Mouse (Mus musculus) ovary, postnatal 36 days (tissue): Measurements from ENCODE around the gene A630001G21Rik.

Experiments used
- DNase-seq: peaks from one replicate; pipeline ENCODE4 v3.0.0; 2022; ENCODE audit warnings: low spot score, mixed read lengths

A630001G21Rik gene

DNA sequence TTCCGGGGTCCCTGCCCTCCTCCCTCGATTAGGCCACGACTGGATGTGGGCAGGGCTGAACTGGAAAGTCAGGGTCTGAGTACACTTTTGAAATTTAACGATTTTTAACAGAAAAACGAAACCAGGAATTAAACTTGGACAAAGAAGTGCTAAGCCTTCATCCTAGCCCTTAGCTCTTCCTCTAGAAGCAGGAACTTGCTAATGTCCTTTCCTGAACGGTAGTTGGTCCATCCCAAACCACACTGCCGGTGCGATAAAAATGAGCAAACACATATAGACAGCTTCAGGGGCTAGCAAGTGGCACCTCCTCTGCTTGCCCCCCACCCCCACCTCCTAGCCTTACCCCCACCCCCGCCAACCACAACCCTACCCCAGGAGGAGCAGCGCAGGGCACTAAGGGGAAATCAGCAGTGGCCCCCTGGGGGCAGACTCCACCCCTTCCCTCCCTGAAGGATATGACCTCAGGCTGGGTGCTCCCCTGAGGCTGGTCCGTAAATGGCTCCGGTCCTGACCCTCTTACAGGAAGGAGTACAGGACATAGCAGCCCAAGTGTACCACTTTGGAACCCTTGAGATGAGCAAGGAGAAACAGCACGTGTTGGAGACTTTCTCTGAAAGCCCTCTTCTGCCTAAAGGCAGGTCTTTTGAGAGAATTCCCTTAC lies 42.9 kb downstream of the A630001G21Rik start:
- DNase-seq = no peak

DNA sequence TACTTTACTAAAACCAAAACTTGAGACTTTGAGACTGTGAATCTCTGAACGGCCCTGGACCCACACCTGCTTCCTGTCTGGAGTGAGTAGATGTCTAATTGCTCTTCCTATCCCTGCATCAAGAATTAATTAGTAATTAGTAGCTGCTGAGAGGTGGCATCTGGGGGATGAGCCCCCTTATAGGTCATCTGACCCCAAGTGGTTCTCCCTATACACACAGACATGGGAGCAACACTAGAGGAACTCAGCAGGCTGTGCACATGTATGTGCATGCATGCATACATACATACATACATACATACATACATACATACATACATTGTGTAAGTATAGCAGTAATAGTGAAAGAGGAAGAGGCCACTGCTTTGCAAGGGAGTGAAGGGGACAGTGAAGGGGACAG lies 43.9 kb downstream of the A630001G21Rik start:
- no peak for DNase-seq

DNA sequence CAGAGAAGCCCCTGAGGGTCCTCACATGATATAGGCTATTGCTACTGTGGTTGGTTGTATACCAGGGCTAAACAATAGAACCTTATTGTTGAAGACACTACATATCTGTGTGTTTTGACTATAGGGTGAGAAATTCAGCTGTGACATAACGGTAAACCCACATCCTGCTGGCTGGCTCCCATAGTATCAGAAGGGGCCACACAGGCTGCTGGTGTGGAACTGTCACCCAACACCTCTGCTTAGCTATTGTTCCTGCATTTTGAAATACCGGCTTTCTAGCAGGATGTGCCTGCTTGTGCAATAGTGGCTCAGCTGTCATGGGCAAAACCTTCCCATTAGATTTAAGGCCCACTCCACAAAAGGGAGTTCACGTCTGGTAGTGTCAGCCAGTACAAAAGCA lies 45.9 kb downstream of the A630001G21Rik start:
- DNase-seq = no peak

DNA sequence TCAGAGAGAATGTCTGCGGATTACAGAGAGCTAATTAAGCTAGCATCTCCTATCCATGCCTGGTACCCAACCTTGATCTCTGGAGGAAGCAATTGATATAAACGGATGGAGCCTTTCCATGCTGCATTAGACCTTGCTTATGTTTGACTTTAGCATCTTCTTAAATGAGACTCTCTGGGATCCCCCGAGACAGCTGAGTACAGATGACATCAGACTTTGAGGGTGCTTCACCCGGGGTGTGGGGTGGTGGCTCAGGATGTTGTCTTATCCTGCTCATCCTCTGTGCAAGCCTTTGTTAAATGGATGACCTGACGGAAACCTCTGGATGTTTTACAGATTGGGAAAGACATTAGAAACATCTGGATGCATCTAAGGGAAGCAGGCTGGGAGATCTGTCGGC lies 48.0 kb downstream of the A630001G21Rik start:
- DNase-seq = no peak

DNA sequence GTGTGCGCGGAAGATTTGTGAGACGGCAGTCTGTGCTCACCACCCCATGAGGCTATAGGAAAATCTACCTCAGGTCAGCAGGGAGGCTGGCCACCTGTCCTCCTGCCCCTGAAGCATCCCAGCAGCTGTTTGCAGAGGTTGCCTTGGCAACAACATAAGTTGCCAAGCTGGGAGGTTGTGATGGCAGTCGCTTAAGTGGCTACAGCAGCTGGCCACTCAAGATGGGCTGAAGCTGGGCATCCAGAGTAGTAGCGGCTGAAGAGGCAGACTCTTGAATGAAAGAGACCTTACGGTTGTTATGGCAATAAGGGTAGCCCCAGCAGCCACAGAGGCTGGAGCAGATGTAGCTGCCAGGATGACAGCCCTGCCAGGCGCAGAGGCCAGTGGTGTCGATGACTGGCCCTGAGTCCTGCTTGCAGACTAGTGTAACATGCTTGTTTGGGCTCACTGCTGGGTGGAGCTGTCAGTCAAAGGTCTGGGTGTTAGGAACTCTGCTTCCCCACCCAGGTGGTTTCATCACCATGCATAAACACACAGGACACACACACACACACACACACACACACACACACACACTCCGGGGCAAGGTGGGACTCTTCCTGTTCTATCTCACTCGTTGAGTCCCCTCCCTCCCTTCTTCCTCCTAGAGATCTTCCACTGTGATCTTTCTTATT lies 58.1 kb downstream of the A630001G21Rik start:
- no peak for DNase-seq

DNA sequence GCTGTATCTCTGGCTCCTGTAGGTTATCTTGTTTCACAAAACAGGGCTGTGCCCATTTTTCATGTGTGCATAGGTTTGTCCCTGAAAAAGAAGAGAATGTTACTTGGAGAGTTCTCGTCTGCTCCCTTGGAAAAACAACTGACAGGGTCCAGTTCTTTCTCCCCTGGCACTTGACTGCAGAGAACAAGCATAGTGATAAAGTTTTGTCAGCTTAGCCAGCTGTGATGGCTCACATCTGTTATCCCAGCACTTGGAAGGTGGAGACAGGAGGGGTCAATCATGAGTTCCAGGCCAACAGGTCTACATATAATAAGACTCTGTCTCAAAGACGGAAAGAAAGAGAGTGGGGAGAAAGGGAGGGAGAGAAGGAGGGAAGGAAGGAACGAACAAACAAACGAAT lies 59.4 kb downstream of the A630001G21Rik start:
- no peak for DNase-seq

DNA sequence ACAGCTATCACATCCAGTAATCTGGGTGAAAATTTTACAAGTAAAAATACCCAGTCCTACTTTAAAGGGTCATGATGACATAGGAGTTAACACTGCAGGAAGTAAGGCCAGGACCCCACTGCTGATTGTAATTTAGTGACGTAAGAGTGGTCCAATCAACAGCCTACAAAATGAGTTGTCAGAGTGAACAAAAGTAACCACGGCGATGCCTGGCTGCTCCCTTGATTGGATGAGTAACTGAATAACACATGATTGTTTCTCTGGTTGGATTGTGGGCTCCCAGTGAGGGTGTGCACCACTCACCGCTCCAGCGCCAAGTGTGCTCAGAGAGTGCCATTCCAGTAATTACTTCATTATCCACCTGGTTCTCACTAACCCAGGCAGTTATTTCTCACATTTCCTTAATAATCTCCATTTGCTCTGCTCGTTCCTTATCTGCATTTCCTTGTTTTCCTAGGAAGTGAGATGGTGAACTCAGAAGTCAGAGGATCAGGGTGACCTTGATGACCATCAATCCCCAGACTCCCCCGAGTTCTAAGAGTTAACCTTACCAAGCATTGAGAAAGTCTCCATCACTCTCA lies 61.9 kb downstream of the A630001G21Rik start:
- no peak for DNase-seq

DNA sequence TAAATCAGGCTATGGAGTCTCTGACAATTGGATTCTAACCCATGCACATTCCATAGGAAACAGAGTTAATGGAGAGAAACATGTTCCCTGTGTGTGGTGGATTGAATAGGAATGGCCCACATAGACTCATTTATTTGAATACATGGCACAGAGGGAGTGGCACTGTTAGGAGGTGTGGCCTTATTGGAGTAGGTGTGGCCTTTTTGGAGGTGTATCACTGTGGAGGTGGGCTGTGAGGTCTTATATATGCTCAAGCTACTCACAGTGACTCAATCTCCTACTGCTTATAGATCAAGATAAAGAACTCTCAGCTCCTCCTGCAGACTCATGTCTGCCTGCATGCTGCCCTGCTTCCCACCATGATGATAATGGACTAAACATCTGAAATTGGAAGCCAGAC lies 63.9 kb downstream of the A630001G21Rik start:
- DNase-seq = no peak

DNA sequence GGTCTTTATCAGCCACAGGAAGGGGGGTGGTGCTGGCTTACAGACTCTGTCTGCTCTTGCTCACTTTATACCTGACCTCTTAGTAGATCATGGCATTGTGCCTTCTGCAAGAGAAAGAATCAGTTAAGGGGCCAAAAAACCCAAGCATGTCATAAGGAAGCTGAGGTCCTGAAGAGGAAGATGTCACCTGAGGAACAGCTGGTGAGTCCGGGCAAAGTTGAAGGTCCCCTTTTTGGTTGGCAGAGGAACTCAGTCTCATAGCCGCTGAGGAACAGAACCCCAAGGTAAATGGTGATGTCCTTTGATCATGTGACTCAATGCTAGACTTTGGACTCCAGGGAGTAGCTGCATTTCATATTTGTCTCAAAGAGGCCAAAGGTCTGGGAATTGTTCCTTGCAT lies 71.7 kb downstream of the A630001G21Rik start:
- no peak for DNase-seq

DNA sequence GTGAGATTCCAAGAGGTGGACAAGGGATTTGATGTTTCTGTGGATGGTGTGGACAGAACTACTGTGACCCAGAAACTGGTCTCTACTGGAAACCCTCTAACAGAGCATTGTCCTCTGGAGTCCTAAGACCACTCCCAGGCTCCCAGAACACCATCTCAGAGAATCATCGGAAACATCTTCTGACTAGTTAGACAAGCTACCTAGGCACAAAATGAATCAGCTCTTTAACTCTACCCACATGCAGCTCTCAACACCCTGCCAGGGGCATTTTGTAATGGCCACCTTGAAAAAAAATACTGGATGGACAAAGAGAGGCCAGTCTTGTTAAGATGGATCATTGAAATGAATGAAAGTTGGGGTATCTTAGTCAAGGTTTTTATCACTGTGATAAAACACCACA lies 72.9 kb downstream of the A630001G21Rik start:
- DNase-seq = no peak

DNA sequence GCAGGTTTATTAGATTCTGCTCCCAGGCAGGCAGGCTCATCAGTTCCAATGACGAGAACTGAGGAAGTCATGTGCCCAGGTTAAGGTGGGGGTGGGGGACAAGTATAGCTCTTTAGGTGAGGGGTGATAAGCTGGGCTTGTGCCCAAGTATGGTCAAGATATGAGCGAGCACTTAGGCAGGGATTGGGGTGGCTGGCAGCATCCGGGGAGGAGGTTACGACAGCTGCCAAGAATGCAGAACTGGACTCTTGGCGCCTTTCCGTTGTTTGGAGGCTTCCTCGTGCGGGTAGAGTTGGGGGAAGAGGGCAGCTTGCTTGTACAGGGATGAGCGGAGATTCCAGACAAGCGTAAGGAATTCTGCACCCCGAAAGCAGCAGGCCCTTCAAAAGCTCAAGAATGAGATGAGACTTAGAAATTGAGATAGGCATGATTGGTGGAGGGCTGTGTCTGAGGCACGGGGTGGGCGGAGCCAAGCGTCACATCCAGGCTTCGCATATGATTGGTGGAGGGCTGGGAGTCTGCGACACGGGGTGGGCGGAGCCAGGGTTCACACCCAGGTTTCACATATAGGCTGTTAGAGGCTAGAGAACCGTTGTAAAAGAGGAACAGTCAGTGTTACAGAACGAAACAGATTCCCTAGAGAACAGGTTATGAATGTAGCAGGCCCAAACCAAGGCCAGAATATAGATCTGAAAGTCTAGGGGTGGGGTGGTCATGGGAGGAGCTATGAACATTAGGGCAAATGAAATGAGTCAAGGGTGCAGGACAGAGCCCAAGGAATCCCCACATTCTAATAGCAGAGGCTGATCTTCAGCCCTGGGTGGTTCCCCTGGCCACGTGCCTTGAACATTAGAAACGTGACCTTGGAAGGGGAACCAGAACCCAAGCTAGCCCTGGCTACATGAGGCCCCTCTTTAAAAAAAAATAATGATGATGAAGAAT lies 74.9 kb downstream of the A630001G21Rik start:
- peak; percentile 64 for DNase-seq

DNA sequence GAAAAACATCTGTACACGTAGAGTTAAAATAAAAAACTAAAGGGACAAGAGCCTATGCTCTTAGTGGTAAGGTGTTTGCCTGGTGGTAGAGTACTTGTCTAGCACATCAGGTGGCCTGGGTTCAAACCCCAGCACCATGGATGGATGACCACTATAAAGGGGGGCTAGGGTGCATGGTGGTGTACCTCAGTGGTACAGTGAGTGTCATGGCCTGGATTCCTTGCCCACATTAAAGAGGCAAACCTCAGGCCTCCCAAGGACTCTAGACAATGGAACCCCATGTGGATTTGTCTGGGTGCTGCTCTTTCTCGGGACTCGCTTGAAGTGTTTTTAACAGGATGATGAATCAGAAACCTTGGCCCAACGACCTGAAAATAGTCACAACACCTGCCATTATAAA lies 75.9 kb downstream of the A630001G21Rik start:
- no peak for DNase-seq

DNA sequence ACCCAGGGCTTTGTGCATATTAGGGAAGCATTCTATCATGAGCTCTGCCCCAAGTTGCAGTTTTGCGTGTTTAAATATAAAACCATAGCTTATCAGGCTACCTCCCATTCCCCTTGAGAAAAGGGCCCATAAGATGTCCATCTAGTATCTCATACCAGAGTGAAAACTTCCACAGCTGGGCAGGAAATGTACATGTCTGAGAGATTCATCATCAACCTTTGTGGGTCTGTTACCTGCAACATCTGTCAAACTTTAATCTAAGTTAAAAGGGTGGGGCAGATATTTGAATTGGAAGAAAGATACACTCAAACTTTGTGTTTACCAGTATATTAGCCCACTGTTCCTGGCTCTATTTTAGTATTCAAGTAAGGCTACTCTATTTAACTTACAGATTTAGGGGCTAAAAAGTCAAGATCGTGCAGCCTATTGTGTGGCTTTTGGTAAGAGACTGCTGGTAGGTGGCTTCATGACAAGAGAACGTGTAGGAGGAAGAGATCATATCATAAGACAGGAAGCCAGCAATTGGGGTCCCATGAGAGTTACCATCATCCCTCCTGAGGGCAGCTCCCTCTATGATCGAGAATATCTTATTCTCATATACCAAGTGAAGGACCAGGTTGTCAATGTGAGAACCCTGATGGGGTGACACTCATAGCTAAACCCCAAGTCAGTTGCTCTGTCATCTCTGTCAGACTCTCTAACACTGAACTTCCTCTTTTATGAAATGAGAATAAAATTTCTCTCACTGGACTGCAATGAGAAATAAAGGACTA lies 80.5 kb downstream of the A630001G21Rik start:
- DNase-seq = no peak

DNA sequence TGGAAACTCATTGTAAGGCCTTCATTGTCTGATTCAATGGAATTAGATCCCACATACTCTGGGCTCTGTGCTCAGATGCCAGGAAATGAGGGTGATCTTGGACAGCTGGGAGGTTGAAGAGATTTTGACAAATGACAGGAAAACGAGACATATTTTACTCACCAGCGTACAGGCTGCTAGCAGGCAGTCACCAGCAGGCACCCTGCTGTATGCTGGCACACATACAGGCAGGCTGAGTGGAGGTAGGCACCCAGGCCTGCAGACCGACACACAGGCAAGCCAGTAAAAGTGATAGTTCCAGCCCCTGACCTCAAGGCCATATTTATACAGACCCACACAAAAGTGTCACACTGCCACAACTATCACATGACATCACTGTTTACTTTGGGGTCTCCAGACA lies 82.8 kb downstream of the A630001G21Rik start:
- no peak for DNase-seq

DNA sequence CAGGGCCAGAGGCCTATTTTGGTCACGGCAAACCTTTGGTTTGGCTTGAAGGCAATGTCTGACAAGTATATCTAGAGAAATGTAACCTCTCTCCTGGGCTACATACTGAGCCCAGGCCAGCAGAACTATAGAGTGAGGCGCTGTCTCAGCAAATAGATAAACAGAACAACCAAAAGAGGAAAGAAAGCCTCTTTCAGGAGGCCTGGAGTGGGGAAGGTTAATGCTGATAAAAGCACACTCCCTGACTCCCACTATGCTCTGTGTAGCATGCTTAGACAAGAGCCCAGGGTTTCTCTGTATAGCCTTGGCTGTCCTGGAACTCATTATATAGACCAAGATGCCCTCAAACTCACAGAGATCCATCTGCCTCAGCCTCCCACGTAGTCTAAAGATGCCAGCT lies 85.2 kb downstream of the A630001G21Rik start:
- DNase-seq = no peak

DNA sequence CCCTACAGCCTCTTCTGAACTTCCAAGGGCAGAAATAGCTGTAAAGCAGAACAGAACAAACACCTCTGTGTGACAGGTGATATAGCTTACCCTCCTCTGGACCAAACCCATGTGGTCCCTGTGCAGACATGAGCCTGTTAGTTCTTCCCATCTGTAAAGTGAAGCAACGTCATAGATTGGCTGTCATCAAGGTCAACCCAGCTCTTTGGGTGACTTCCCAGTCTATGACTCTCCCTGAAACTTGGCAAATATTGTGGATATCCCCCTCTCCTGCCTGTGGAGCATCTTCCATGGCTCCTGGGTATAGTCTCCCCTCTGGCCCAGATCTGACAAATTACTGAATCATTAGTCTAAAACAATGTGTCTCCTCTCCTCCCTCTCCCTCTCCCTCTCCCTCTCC lies 86.2 kb downstream of the A630001G21Rik start:
- no peak for DNase-seq

DNA sequence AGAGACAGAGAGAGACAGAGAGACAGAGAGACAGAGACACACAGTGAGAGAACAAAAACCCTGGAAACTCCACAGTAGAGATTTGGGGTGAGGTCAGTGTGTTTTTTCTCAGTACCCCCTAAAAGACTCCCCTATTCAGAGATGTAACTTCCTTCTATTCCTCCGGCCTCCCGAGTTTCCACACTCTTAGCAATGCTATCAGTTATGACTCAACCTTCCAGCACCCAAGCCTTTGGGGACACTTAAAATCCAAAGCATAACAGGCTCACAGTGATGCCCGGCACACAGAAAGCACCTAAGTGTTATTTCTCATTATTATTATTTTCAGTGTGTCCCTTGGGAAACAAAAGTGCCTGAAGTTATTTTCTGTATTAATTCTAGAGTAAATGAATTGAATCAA lies 87.9 kb downstream of the A630001G21Rik start:
- no peak for DNase-seq

DNA sequence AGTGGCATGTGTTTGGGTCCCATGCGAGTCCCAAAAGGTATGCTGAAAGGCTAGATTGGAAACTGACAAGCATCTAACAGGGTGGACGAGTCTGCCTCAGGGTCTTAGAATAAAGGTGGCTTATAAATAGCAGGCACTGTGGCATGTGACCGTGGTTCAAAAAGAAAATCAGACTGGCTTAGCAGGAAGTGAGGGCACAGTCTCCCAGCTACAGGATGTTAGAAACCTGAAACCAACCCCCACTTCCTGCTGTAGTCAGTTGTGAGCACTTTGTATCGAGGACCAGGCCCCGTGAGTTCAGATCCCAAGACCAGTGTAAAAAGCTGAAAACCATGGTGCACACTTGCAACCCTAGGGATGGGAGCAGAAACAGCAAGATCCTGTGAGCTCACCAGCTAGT lies 91.1 kb downstream of the A630001G21Rik start:
- DNase-seq = no peak

DNA sequence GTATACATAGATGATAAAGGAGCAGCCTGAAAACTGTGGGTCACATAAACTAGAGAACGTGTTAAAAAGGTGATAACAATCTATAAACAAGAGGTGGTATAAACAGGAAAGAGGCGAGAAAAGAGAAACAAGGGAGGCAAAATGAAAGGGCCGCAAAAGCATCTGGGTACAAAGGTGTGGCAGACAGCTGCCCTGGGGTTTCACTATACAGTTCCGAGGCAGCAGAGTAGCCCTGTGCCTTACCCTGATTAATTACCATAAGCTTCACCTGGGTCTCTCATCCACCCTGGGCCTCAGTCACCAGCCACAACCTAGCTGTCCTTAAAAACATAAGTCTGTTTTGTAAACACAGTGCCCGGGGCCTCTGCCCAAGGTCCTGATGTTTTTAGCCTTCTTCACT lies 91.8 kb downstream of the A630001G21Rik start:
- DNase-seq = no peak

DNA sequence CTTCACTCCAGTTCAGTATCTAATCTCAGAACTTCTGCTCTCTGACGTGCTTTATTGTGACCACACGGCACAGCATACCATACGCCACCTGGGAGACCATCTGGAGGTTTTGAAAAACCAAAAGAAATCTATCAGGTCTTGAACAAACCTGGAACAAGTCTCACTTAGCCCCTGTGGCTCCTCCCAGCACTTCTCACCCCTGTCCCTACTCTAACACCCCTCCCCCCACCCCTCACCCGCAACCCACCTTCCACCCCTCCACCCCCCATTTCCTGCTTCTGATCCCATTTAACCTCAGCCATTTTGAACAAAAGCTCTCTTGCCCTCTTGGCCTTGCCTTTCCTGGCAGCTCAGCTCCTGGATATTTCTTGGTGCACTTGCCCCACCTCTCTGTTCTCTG lies 98.2 kb downstream of the A630001G21Rik start:
- DNase-seq = no peak
